Mouse (Mus musculus) MEL (cell line): ENCODE data around the gene Kat7.

ENCODE experiments used
- CTCF ChIP-seq, 3 experiments: IDR thresholded peaks in 2 of 3; conservative IDR thresholded peaks in 1 of 3; 2 replicates each; pipeline ENCODE4 v1.5.1; 2011 to 2012; ENCODE audit warnings: low read length in 3 of 3, low read depth in 2 of 3, mild to moderate bottlenecking in 2 of 3, improper control_type of control experiment in 1 of 3, inconsistent platforms in 1 of 3, mixed read lengths in 1 of 3, moderate library complexity in 1 of 3; ENCODE audit not compliant: control insufficient read depth in 1 of 3, insufficient read depth in 1 of 3, poor library complexity in 1 of 3, severe bottlenecking in 1 of 3
- POLR2A ChIP-seq, 2 experiments: IDR thresholded peaks; 2 replicates each; pipeline ENCODE4 v1.6.1; 2011 to 2012; ENCODE audit warnings: low read length in 2 of 2, mild to moderate bottlenecking in 2 of 2, control low read depth in 1 of 2, improper control_type of control experiment in 1 of 2, low read depth in 1 of 2, moderate library complexity in 1 of 2; ENCODE audit not compliant: control insufficient read depth in 1 of 2, insufficient read depth in 1 of 2, poor library complexity in 1 of 2
- TBP ChIP-seq: IDR thresholded peaks from 2 replicates; pipeline ENCODE4 v1.8.0; 2011; ENCODE audit warnings: low read depth, low read length, improper control_type of control experiment
- ZMIZ1 ChIP-seq: IDR thresholded peaks from 2 replicates; pipeline ENCODE4 v1.6.1; 2012; ENCODE audit warnings: low read depth, mild to moderate bottlenecking, inconsistent platforms, low read length, improper control_type of control experiment, moderate library complexity

GRCm38 (mm10) chr11:95245456-95245855, 64.6 kb downstream of the Kat7 start:
- no peak for TF ChIP-seq ZMIZ1
- TF ChIP-seq CTCF (IDR thresholded peaks at IDR 0.05 in 2 of 3, conservative IDR thresholded peaks at IDR 0.05 in 1 of 3; ENCODE audit: control insufficient read depth in 1 of 3, insufficient read depth in 1 of 3, low read depth in 2 of 3, low read length in 3 of 3, poor library complexity in 1 of 3, severe bottlenecking in 1 of 3): no peak
- no peak for TF ChIP-seq TBP
- TF ChIP-seq POLR2A (IDR thresholded peaks at IDR 0.05; ENCODE audit: control insufficient read depth in 1 of 2, insufficient read depth in 1 of 2, low read depth in 1 of 2, low read length in 2 of 2, poor library complexity in 1 of 2): no peak
